Mouse (Mus musculus) bone marrow macrophage, adult 2 months (primary cell): ENCODE results near the gene Reln.

Experiments used
- CTCF ChIP-seq: IDR thresholded peaks from 2 replicates; pipeline ENCODE4 v1.5.1; 2012; ENCODE audit warnings: low read depth, mild to moderate bottlenecking, low read length, moderate library complexity
- POLR2A ChIP-seq: IDR thresholded peaks from 2 replicates; pipeline ENCODE4 v1.6.1; 2012; ENCODE audit warnings: mild to moderate bottlenecking, low read depth, low read length, borderline replicate concordance

DNA sequence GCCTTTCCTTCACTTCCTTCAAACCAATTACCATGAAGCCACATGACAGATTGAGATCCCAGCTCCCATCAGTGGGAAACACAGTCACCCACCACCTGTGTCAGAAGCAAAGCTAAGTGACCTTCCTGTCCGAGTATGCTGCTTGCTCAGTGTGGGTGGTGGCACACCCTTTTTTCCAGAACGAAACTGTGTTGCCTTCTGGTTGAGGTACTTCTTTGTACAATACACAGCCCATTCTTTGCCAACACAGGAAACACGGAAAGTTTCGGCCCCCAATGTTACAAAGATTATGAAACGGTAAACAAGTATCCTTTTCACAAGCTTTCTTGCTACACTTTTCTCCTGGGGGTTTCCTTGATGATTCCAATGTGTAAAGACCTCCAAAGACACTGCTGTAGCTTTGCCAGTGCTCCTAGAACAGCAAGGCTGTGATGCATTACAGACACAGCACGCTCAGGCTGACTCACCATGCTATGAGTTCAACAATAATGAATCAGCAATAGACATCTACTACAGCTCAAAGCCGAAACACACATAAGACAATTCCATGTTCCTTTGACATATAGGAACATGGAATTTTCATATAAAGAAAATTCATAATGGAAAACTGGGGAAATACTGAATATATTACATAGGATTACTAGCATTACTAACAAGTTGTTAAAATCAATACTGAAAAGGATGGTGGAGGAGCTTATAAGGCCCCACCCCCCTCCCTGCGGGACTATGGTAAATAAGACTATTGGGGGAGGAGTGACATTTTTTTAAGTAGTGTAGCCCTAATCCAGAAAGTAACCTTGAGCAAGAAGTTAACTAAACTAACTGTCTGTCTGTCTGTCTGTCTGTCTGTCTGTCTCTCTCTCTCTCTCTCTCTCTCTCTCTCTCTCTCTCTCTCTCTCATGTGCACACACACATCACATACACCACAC, 15.8 kb downstream of the Reln start:
- TF ChIP-seq CTCF = no peak
- TF ChIP-seq POLR2A = no peak
